Mouse (Mus musculus) liver, adult 2 months (tissue): Measurements from ENCODE around the gene Zfp82.

ENCODE experiments used
- CTCF ChIP-seq: fragments of 200-500 bp; IDR thresholded peaks from 2 replicates; pipeline ENCODE4 v1.5.1; 2011; ENCODE audit warnings: low read depth, low read length, control low read depth
- POLR2A ChIP-seq: fragments of 200-500 bp; IDR thresholded peaks from 2 replicates; pipeline ENCODE4 v1.6.1; 2011; ENCODE audit warnings: low read length, control low read depth; ENCODE audit not compliant: insufficient read depth; ENCODE audit errors: extremely low read depth

GRCm38 (mm10) chr7:30086524-30086923, 13.8 kb upstream of the Zfp82 start:
- TF ChIP-seq CTCF (no peak), POLR2A (no peak)
